In the genomic region with DNA sequence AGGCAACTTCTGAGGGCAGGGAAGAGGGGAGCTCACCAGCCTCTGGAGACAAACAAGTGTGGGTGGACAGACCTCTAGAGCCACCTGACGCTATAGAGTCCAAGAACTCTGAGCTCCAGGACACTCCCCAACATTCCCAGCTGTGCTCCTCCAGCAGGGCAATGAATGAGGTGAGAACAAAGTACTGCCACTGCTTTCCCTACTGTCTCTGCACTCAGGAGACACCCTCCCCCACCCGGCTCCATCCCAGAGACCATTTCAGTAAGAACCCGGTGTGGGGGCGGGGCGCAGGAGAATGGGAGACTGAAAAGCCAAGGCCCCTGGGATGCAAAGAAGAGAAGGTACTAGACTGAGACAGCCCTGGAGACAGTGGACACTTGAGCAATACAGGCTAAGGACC, we compare ENCODE assay signal across 20 mouse cellular contexts.
DNase-seq lines count a peak whose midpoint lies in the region; ATAC-seq and TF ChIP-seq lines count a peak whose summit lies in the region.
"Had no signal": no experiment of that assay in that cellular context is flagged by ENCODE, and none has a peak within 500 bp of the region (broad histone marks: within the 10 kb centered on the region; RNA-seq: fewer than 3 reads in every experiment).

No protein-coding gene starts in this region.

- peak; percentile 86 for DNase-seq in heart, adult 11 months
- DNase-seq in heart, adult 2 months: no peak
- DNase-seq in kidney, postnatal 4 days: peak; percentile 48 to 60
- no peak for DNase-seq in kidney, postnatal 25 days
- peak; percentile 90 for DNase-seq in ES-CJ7 (ENCODE audit: low read depth, low spot score)
- DNase-seq in limb, embryonic 10.5 days (ENCODE audit: low spot score): no peak
- DNase-seq: adrenal gland, postnatal 14 days; cerebellum, postnatal 10 days; gastrocnemius, postnatal 14 days; liver, embryonic 13.5 days; right cerebral cortex, postnatal 4 days; thymus, adult 2 months had no signal

- peaks cover 2% of the 10 kb centered on the region for H3K4me1 ChIP-seq in heart, adult 2 months (ENCODE audit: control insufficient read depth, insufficient read depth, low read length)
- H3K4me1 ChIP-seq in limb, embryonic 10.5 days: peaks cover 8% of the 10 kb centered on the region
- no peaks in the 10 kb centered on the region for H3K4me1 ChIP-seq in neural tube, embryonic 15.5 days
- H3K4me1 ChIP-seq: hindbrain, embryonic 12.5 days; midbrain, embryonic 15.5 days had no signal

- H3K9me3 ChIP-seq in limb, embryonic 10.5 days (replicated peaks): no peaks in the 10 kb centered on the region
- no peaks in the 10 kb centered on the region for H3K9me3 ChIP-seq in neural tube, embryonic 15.5 days (replicated peaks)
- H3K9me3 ChIP-seq: hindbrain, embryonic 12.5 days; limb, embryonic 13.5 days; liver, embryonic 13.5 days; midbrain, embryonic 15.5 days had no signal

- WGBS in heart, adult 2 months: 54% methylated on average over 5 of the region's 5 CpGs
- WGBS in limb, embryonic 10.5 days: 17% methylated on average over 5 of the region's 5 CpGs
- 22% methylated on average over 5 of the region's 5 CpGs for WGBS in neural tube, embryonic 15.5 days

- peaks cover 6% of the 10 kb centered on the region for H3K79me2 ChIP-seq in heart, adult 2 months (replicated peaks; ENCODE audit: control insufficient read depth, insufficient read depth, low read length)

- no peak for ATAC-seq in neural tube, embryonic 15.5 days (ENCODE audit: low FRiP score)
- ATAC-seq: forebrain, embryonic 13.5 days; inflammation-experienced regulatory T-cells, adult 6 months; midbrain, embryonic 15.5 days had no signal

- intact Hi-C loops in heart, adult 2 months (cut with DNase I): no loop called here

- no peak for TF ChIP-seq CTCF in heart, adult 2 months (IDR thresholded peaks at IDR 0.05)

- no peak overlapping the region for H3K27ac ChIP-seq in heart, adult 2 months
- H3K27ac ChIP-seq in limb, embryonic 10.5 days: peak overlapping the region; percentile 5; the same call in 1 of the 2 replicates
- no peak overlapping the region for H3K27ac ChIP-seq in neural tube, embryonic 15.5 days (replicated peaks)
- H3K27ac ChIP-seq: forebrain, embryonic 13.5 days; hindbrain, embryonic 12.5 days; limb, embryonic 13.5 days; liver, embryonic 13.5 days; midbrain, embryonic 15.5 days had no signal

- no peak for TF ChIP-seq POLR2A in heart, adult 2 months (IDR thresholded peaks at IDR 0.05; ENCODE audit: insufficient read depth, low read depth, low read length)

- H3K27me3 ChIP-seq in heart, adult 2 months (ENCODE audit: control insufficient read depth, insufficient read depth, low read length): no peaks in the 10 kb centered on the region
- H3K27me3 ChIP-seq in limb, embryonic 10.5 days (ENCODE audit: low read depth, poor library complexity, severe bottlenecking): no peaks in the 10 kb centered on the region
- H3K27me3 ChIP-seq in neural tube, embryonic 15.5 days (replicated peaks): no peaks in the 10 kb centered on the region
- H3K27me3 ChIP-seq: CH12.LX; forebrain, embryonic 13.5 days; hindbrain, embryonic 12.5 days; limb, embryonic 13.5 days; liver, embryonic 13.5 days; midbrain, embryonic 15.5 days had no signal

- peaks cover 12% of the 10 kb centered on the region for H3K36me3 ChIP-seq in heart, adult 2 months (ENCODE audit: control insufficient read depth, insufficient read depth, low read length)
- H3K36me3 ChIP-seq in limb, embryonic 10.5 days: peaks cover 16% of the 10 kb centered on the region; the same call in 1 of the 2 replicates
- no peaks in the 10 kb centered on the region for H3K36me3 ChIP-seq in neural tube, embryonic 15.5 days
- H3K36me3 ChIP-seq: hindbrain, embryonic 12.5 days; midbrain, embryonic 15.5 days had no signal

- H3K4me3 ChIP-seq in heart, adult 2 months: no peak overlapping the region
- no peak overlapping the region for H3K4me3 ChIP-seq in limb, embryonic 10.5 days
- H3K4me3 ChIP-seq in neural tube, embryonic 15.5 days (replicated peaks): no peak overlapping the region
- H3K4me3 ChIP-seq: erythroblast, embryonic 14.5 days; forebrain, embryonic 13.5 days; hindbrain, embryonic 12.5 days; limb, embryonic 13.5 days; liver, embryonic 13.5 days; midbrain, embryonic 15.5 days had no signal

- no peak for TF ChIP-seq EP300 in heart, adult 2 months (IDR thresholded peaks at IDR 0.05; ENCODE audit: insufficient read depth, low read depth, low read length)

- H3K4me2 ChIP-seq in neural tube, embryonic 15.5 days: no peak overlapping the region
- H3K4me2 ChIP-seq: forebrain, embryonic 13.5 days; hindbrain, embryonic 12.5 days; limb, embryonic 13.5 days; liver, embryonic 13.5 days; midbrain, embryonic 15.5 days had no signal

- no peak overlapping the region for H3K9ac ChIP-seq in heart, adult 2 months (ENCODE audit: low read depth, low read length)
- no peak overlapping the region for H3K9ac ChIP-seq in neural tube, embryonic 15.5 days (replicated peaks)
- H3K9ac ChIP-seq: forebrain, embryonic 13.5 days; hindbrain, embryonic 12.5 days; limb, embryonic 13.5 days; liver, embryonic 13.5 days; midbrain, embryonic 15.5 days had no signal

Comparison
In these comparisons a context has a peak if more than half of its experiments do, and no peak if none do; other contexts are left out.
1. DNase-seq: peak in heart, adult 11 months (single experiment), kidney, postnatal 4 days (2 of 2) and ES-CJ7 (single experiment); none in heart, adult 2 months (0 of 2), kidney, postnatal 25 days (0 of 2) and limb, embryonic 10.5 days (single experiment).